Mouse (Mus musculus) MEL (cell line): ENCODE data around the gene Kcnab3. TPM values are rescaled to one million over a fixed set of nuclear protein-coding genes. Genes with fewer than 3 reads are reported as not detected.
A peak's percentile ranks its signal among the peaks of the same experiment; 100 is the strongest.

Experiments used
- DNase-seq: peaks from one replicate; pipeline ENCODE4 v3.0.0; 2011; ENCODE audit warnings: low read depth, low spot score
- H3K27ac ChIP-seq: 2 replicates; pipeline ENCODE4 v1.5.1; 2012; ENCODE audit warnings: low read depth, mild to moderate bottlenecking, control low read depth, low read length, moderate library complexity; ENCODE audit not compliant: control insufficient read depth
- H3K27me3 ChIP-seq, 2 experiments: fragments of 150-350 bp in 1 of 2; sonication (generic) in 1 of 2; 2 replicates each; pipeline ENCODE4 v1.6.1; 2012; ENCODE audit warnings: low read length in 2 of 2, mild to moderate bottlenecking in 2 of 2, improper control_type of control experiment in 1 of 2, moderate library complexity in 1 of 2; ENCODE audit not compliant: insufficient read depth in 2 of 2, control insufficient read depth in 1 of 2
- H3K36me3 ChIP-seq, 2 experiments: 2 replicates each; pipeline ENCODE4 v1.6.1; 2012 to 2014; ENCODE audit warnings: low read length in 2 of 2, improper control_type of control experiment in 1 of 2, inconsistent platforms in 1 of 2, mild to moderate bottlenecking in 1 of 2; ENCODE audit not compliant: insufficient read depth in 2 of 2, control insufficient read depth in 1 of 2
- H3K4me1 ChIP-seq, 2 experiments: fragments of 150-350 bp in 1 of 2; sonication (generic) in 1 of 2; 2 replicates each; pipeline ENCODE4 v1.6.1; 2012; ENCODE audit warnings: low read length in 2 of 2, improper control_type of control experiment in 1 of 2, mild to moderate bottlenecking in 1 of 2; ENCODE audit not compliant: insufficient read depth in 2 of 2, control insufficient read depth in 1 of 2
- H3K4me3 ChIP-seq, 2 experiments: fragments of 150-350 bp in 1 of 2; sonication (generic) in 1 of 2; 2 replicates each; pipeline ENCODE4 v1.5.1; 2012; ENCODE audit warnings: low read depth in 2 of 2, low read length in 2 of 2, mild to moderate bottlenecking in 2 of 2, moderate library complexity in 2 of 2, control low read depth in 1 of 2, improper control_type of control experiment in 1 of 2; ENCODE audit not compliant: control insufficient read depth in 1 of 2, insufficient read depth in 1 of 2
- H3K79me2 ChIP-seq: 2 replicates; pipeline ENCODE4 v1.6.1; 2012; ENCODE audit warnings: mild to moderate bottlenecking, low read length, moderate library complexity; ENCODE audit not compliant: control insufficient read depth, poor library complexity, insufficient read depth
- H3K9ac ChIP-seq: 2 replicates; pipeline ENCODE4 v1.6.1; 2012; ENCODE audit warnings: low read depth, mild to moderate bottlenecking, control low read depth, low read length, moderate library complexity; ENCODE audit not compliant: control insufficient read depth, poor library complexity, severe bottlenecking
- H3K9me3 ChIP-seq: fragments of 150-350 bp; sonication (generic); replicated peaks from 2 replicates; pipeline ENCODE4 v1.6.1; 2012; ENCODE audit warnings: mild to moderate bottlenecking, low read length, improper control_type of control experiment, moderate library complexity; ENCODE audit not compliant: insufficient read depth
- BHLHE40 ChIP-seq: IDR thresholded peaks from 2 replicates; pipeline ENCODE4 v1.6.1; 2012; ENCODE audit warnings: low read depth, mild to moderate bottlenecking, inconsistent platforms, low read length, improper control_type of control experiment, borderline replicate concordance
- CHD1 ChIP-seq: IDR thresholded peaks from 2 replicates; pipeline ENCODE4 v1.6.1; 2012; ENCODE audit warnings: low read depth, mild to moderate bottlenecking, inconsistent platforms, low read length, improper control_type of control experiment
- CHD2 ChIP-seq: IDR thresholded peaks from 2 replicates; pipeline ENCODE4 v1.6.1; 2011; ENCODE audit warnings: low read length, improper control_type of control experiment
- CTCF ChIP-seq, 3 experiments: IDR thresholded peaks in 2 of 3; conservative IDR thresholded peaks in 1 of 3; 2 replicates each; pipeline ENCODE4 v1.5.1; 2011 to 2012; ENCODE audit warnings: low read length in 3 of 3, low read depth in 2 of 3, mild to moderate bottlenecking in 2 of 3, improper control_type of control experiment in 1 of 3, inconsistent platforms in 1 of 3, mixed read lengths in 1 of 3, moderate library complexity in 1 of 3; ENCODE audit not compliant: control insufficient read depth in 1 of 3, insufficient read depth in 1 of 3, poor library complexity in 1 of 3, severe bottlenecking in 1 of 3
- E2F4 ChIP-seq: IDR thresholded peaks from 2 replicates; pipeline ENCODE4 v1.6.1; 2011; ENCODE audit warnings: low read depth, low read length, improper control_type of control experiment, borderline replicate concordance
- ELF1 ChIP-seq: IDR thresholded peaks from 2 replicates; pipeline ENCODE4 v1.6.1; 2014; ENCODE audit warnings: low read depth, mild to moderate bottlenecking, inconsistent platforms, low read length, improper control_type of control experiment, moderate library complexity
- EP300 ChIP-seq, 2 experiments: IDR thresholded peaks; 2 replicates each; pipeline ENCODE4 v1.6.1; 2011; ENCODE audit warnings: improper control_type of control experiment in 2 of 2, low read length in 2 of 2, low read depth in 1 of 2, mild to moderate bottlenecking in 1 of 2
- ETS1 ChIP-seq: IDR thresholded peaks from 2 replicates; pipeline ENCODE4 v1.6.1; 2012; ENCODE audit warnings: low read depth, mild to moderate bottlenecking, inconsistent platforms, low read length, improper control_type of control experiment, moderate library complexity
- GABPA ChIP-seq: IDR thresholded peaks from 2 replicates; pipeline ENCODE4 v1.6.1; 2012; ENCODE audit warnings: low read depth, mild to moderate bottlenecking, inconsistent platforms, low read length, improper control_type of control experiment, moderate library complexity
- GATA1 ChIP-seq: IDR thresholded peaks from 2 replicates; pipeline ENCODE4 v1.6.1; 2011; ENCODE audit warnings: low read depth, low read length, improper control_type of control experiment
- HCFC1 ChIP-seq: IDR thresholded peaks from 2 replicates; pipeline ENCODE4 v1.6.1; 2012; ENCODE audit warnings: low read depth, mild to moderate bottlenecking, inconsistent platforms, low read length, improper control_type of control experiment, moderate library complexity
- MAZ ChIP-seq: IDR thresholded peaks from 2 replicates; pipeline ENCODE4 v1.6.1; 2012; ENCODE audit warnings: low read depth, mild to moderate bottlenecking, inconsistent platforms, low read length, improper control_type of control experiment
- MEF2A ChIP-seq: IDR thresholded peaks from 2 replicates; pipeline ENCODE4 v1.6.1; 2014; ENCODE audit warnings: low read depth, mild to moderate bottlenecking, inconsistent platforms, low read length, improper control_type of control experiment; ENCODE audit not compliant: poor library complexity, insufficient replicate concordance, severe bottlenecking; ENCODE audit errors: extremely low read depth
- MXI1 ChIP-seq: IDR thresholded peaks from 2 replicates; pipeline ENCODE4 v1.6.1; 2011; ENCODE audit warnings: mild to moderate bottlenecking, low read depth, low read length, improper control_type of control experiment
- MYB ChIP-seq: IDR thresholded peaks from 2 replicates; pipeline ENCODE4 v1.6.1; 2011; ENCODE audit warnings: mild to moderate bottlenecking, low read depth, low read length, improper control_type of control experiment
- MYC ChIP-seq: IDR thresholded peaks from 2 replicates; pipeline ENCODE4 v1.6.1; 2011; ENCODE audit warnings: low read depth, mild to moderate bottlenecking, low read length, improper control_type of control experiment, moderate library complexity
- NELFE ChIP-seq: IDR thresholded peaks from 2 replicates; pipeline ENCODE4 v1.6.1; 2011; ENCODE audit warnings: low read depth, low read length, improper control_type of control experiment
- POLR2A ChIP-seq, 2 experiments: IDR thresholded peaks; 2 replicates each; pipeline ENCODE4 v1.6.1; 2011 to 2012; ENCODE audit warnings: low read length in 2 of 2, mild to moderate bottlenecking in 2 of 2, control low read depth in 1 of 2, improper control_type of control experiment in 1 of 2, low read depth in 1 of 2, moderate library complexity in 1 of 2; ENCODE audit not compliant: control insufficient read depth in 1 of 2, insufficient read depth in 1 of 2, poor library complexity in 1 of 2
- POLR2AphosphoS5 ChIP-seq: IDR thresholded peaks from 2 replicates; pipeline ENCODE4 v1.6.1; 2012; ENCODE audit warnings: low read depth, borderline replicate concordance, mild to moderate bottlenecking, inconsistent platforms, low read length, moderate library complexity, mixed read lengths
- RAD21 ChIP-seq: IDR thresholded peaks from 2 replicates; pipeline ENCODE4 v1.6.1; 2011; ENCODE audit warnings: mild to moderate bottlenecking, low read depth, low read length, improper control_type of control experiment
- RCOR1 ChIP-seq: IDR thresholded peaks from 2 replicates; pipeline ENCODE4 v1.6.1; 2012; ENCODE audit warnings: low read depth, mild to moderate bottlenecking, inconsistent platforms, low read length, improper control_type of control experiment
- SMC3 ChIP-seq: IDR thresholded peaks from 2 replicates; pipeline ENCODE4 v1.6.1; 2011; ENCODE audit warnings: low read depth, low read length, improper control_type of control experiment
- TAL1 ChIP-seq: IDR thresholded peaks from 2 replicates; pipeline ENCODE4 v1.6.1; 2012; ENCODE audit warnings: mild to moderate bottlenecking, inconsistent platforms, low read length, moderate library complexity, mixed read lengths
- TBP ChIP-seq: IDR thresholded peaks from 2 replicates; pipeline ENCODE4 v1.8.0; 2011; ENCODE audit warnings: low read depth, low read length, improper control_type of control experiment
- UBTF ChIP-seq: IDR thresholded peaks from 2 replicates; pipeline ENCODE4 v1.6.1; 2012; ENCODE audit warnings: low read depth, mild to moderate bottlenecking, inconsistent platforms, low read length, improper control_type of control experiment, moderate library complexity, borderline replicate concordance; ENCODE audit not compliant: insufficient read depth
- USF1 ChIP-seq: IDR thresholded peaks from 2 replicates; pipeline ENCODE4 v1.6.1; 2014; ENCODE audit warnings: low read depth, mild to moderate bottlenecking, inconsistent platforms, low read length, improper control_type of control experiment, moderate library complexity
- USF2 ChIP-seq, 2 experiments: IDR thresholded peaks; 2 replicates each; pipeline ENCODE4 v1.6.1; 2011 to 2012; ENCODE audit warnings: improper control_type of control experiment in 2 of 2, low read length in 2 of 2, borderline replicate concordance in 1 of 2, inconsistent platforms in 1 of 2, low read depth in 1 of 2, mild to moderate bottlenecking in 1 of 2; ENCODE audit not compliant: insufficient read depth in 1 of 2
- ZMIZ1 ChIP-seq: IDR thresholded peaks from 2 replicates; pipeline ENCODE4 v1.6.1; 2012; ENCODE audit warnings: low read depth, mild to moderate bottlenecking, inconsistent platforms, low read length, improper control_type of control experiment, moderate library complexity
- ZNF384 ChIP-seq: IDR thresholded peaks from 2 replicates; pipeline ENCODE4 v1.6.1; 2012; ENCODE audit warnings: low read depth, mild to moderate bottlenecking, inconsistent platforms, low read length, improper control_type of control experiment
- polyA plus RNA-seq, 2 experiments: library from polyadenylated mRNA; stranded (reverse) in 1 of 2; unstranded in 1 of 2; fragments of >175 nt in 1 of 2; fragments of >200 nt in 1 of 2; gene quantifications; 2 replicates each; pipeline versions ENCODE4 v1.2.1 to v1.2.4; 2012; ENCODE audit warnings: low replicate concordance in 2 of 2, low read depth in 1 of 2; ENCODE audit not compliant: insufficient read length in 2 of 2, insufficient read depth in 1 of 2, missing spikeins in 1 of 2
- total RNA-seq: library from RNA; depleted of rRNA; stranded (reverse); fragments of 300-350 nt; gene quantifications from 2 replicates; pipeline ENCODE4 v1.2.3, GENCODE M21; 2012

Gene Kcnab3
- total and polyA plus RNA-seq, 3 experiments, result 3.8 to 6.2 TPM; not detected in 1

- Histone ChIP-seq H3K4me1 (peaks cover 16 to 39% of the 10 kb centered on the region in 2 experiments), H3K27ac (peak overlapping the region; percentile 80), H3K79me2 (peaks cover 16% of the 10 kb centered on the region), H3K4me3 (peak overlapping the region; percentile 71 to 77), H3K9me3 (no peaks in the 10 kb centered on the region), H3K27me3 (no peaks in the 10 kb centered on the region), H3K9ac (peak overlapping the region; percentile 90), H3K36me3 (peaks cover 2 to 32% of the 10 kb centered on the region in 2 experiments; a peak in 3 of 4 replicates)
- 0 out of 2 replicates have a peak, but pooled peaks have one; percentile 87 for TF ChIP-seq CHD1
- 0 out of 2 replicates have a peak, but pooled peaks have one; percentile 31 for TF ChIP-seq ZNF384
- TF ChIP-seq ZMIZ1, result no peak
- DNase-seq, result peak; percentile 59
Observed at GRCm38 (mm10) chr11:69322693-69323471, 3.2 kb upstream of the Kcnab3 start.

- H3K9me3 ChIP-seq, result no peaks in the 10 kb centered on the region
- H3K4me3 ChIP-seq, result peak within 1 kb of the TSS; percentile 80 to 82
- H3K4me1 ChIP-seq, result peaks cover 16 to 42% of the 10 kb centered on the region in 2 experiments
- peak; percentile 100 for DNase-seq
- H3K36me3 ChIP-seq, result peaks cover under 1 to 33% of the 10 kb centered on the region in 2 experiments; a peak in 3 of 4 replicates
- H3K27me3 ChIP-seq, result no peaks in the 10 kb centered on the region
- H3K79me2 ChIP-seq, result peaks cover 16% of the 10 kb centered on the region
- peak within 1 kb of the TSS; percentile 80 for H3K27ac ChIP-seq
- peak within 1 kb of the TSS; percentile 90 for H3K9ac ChIP-seq
- TF ChIP-seq GABPA (no peak), TAL1 (no peak), POLR2A (IDR thresholded peaks at IDR 0.05; ENCODE audit: control insufficient read depth in 1 of 2, insufficient read depth in 1 of 2, low read depth in 1 of 2, low read length in 2 of 2, poor library complexity in 1 of 2) (peak; percentile 86 to 99), RAD21 (no peak), E2F4 (peak; percentile 83; the same call in 1 of the 2 replicates), UBTF (no peak), BHLHE40 (no peak), EP300 (IDR thresholded peaks at IDR 0.05; ENCODE audit: low read depth in 1 of 2, low read length in 2 of 2) (peak in 1 of 2 experiments; percentile 50; a peak in 1 of 4 replicates), MAZ (no peak; the same call in 1 of the 2 replicates), CHD2 (peak; percentile 84), TBP (peak; percentile 86), ETS1 (peak; percentile 77), POLR2AphosphoS5 (peak; percentile 68; the same call in 1 of the 2 replicates), SMC3 (no peak), MEF2A (no peak), MYB (peak; percentile 87), GATA1 (no peak), HCFC1 (peak; percentile 87), ZNF384 (no peak), NELFE (peak; percentile 99), USF1 (0 out of 2 replicates have a peak, but pooled peaks have one; percentile 13), MYC (no peak), USF2 (IDR thresholded peaks at IDR 0.05; ENCODE audit: borderline replicate concordance in 1 of 2, insufficient read depth in 1 of 2, low read depth in 1 of 2, low read length in 2 of 2) (no peak), RCOR1 (no peak), CTCF (IDR thresholded peaks at IDR 0.05 in 2 of 3, conservative IDR thresholded peaks at IDR 0.05 in 1 of 3; ENCODE audit: control insufficient read depth in 1 of 3, insufficient read depth in 1 of 3, low read depth in 2 of 3, low read length in 3 of 3, poor library complexity in 1 of 3, severe bottlenecking in 1 of 3) (no peak), ELF1 (peak; percentile 91), MXI1 (peak; percentile 54; the same call in 1 of the 2 replicates), CHD1 (no peak)
Observed at GRCm38 (mm10) chr11:69323667-69324111, 2.4 kb upstream of the Kcnab3 start, which contains the start of the genes Cntrob and Trappc1. Gene Cntrob (minus strand): TSS chr11:69323775. Gene Trappc1 (plus strand): TSS chr11:69323980.
